ENCODE assay signal across 8 mouse cellular contexts in the genomic region with DNA sequence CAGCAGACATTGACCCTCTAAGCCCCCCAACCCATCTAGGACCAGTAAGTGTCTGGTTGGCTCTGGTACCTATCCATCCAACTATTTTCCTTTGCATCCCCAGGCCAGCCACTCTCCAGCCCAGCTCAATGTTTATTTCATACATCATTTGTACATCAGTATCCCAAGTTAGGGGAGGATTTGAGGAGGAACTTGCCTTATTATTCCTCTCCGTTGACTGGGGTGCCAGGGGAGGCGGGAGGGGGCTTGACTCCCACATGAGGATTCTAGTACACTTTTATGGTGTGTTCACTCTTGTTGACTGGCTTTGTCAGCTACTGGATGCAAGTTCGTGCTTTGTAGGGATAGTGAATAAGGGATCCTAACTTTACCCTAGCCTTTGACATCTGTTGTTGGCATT. TPM values are rescaled to one million over a fixed set of nuclear protein-coding genes. Genes with fewer than 3 reads are reported as not detected.
A peak's percentile ranks its signal among the peaks of the same experiment; 100 is the strongest.
DNase-seq lines count a peak whose midpoint lies in the region; ATAC-seq and TF ChIP-seq lines count a peak whose summit lies in the region.

No protein-coding gene starts in this region.

- H3K36me3 ChIP-seq in heart, embryonic 12.5 days: peaks cover 6% of the 10 kb centered on the region
- peaks cover 6% of the 10 kb centered on the region; the same call in 1 of the 2 replicates for H3K36me3 ChIP-seq in ES-E14 (ENCODE audit: control insufficient read depth, insufficient read depth, low read length, poor library complexity, severe bottlenecking)
- H3K36me3 ChIP-seq in forebrain, embryonic 14.5 days (ENCODE audit: control insufficient read depth, insufficient read depth, low read length): peaks cover 11% of the 10 kb centered on the region; the same call in 1 of the 2 replicates
- H3K36me3 ChIP-seq in liver, embryonic 15.5 days (replicated peaks): peaks cover 8% of the 10 kb centered on the region; the same call in 1 of the 2 replicates

- no peaks in the 10 kb centered on the region for H3K9me3 ChIP-seq in heart, embryonic 12.5 days (replicated peaks)
- no peaks in the 10 kb centered on the region for H3K9me3 ChIP-seq in ES-E14 (ENCODE audit: control insufficient read depth, insufficient read depth, low read depth, low read length)
- H3K9me3 ChIP-seq in forebrain, embryonic 14.5 days (replicated peaks; ENCODE audit: control insufficient read depth, low read length): no peaks in the 10 kb centered on the region
- no peaks in the 10 kb centered on the region for H3K9me3 ChIP-seq in liver, embryonic 15.5 days (replicated peaks)

- H3K4me3 ChIP-seq in heart, embryonic 12.5 days: peak overlapping the region; percentile 83
- H3K4me3 ChIP-seq in ES-E14 (ENCODE audit: insufficient read depth in 1 of 2, low read depth in 1 of 2, low read length in 2 of 2, poor library complexity in 1 of 2, severe bottlenecking in 1 of 2): peak overlapping the region; percentile 86 to 98
- H3K4me3 ChIP-seq in forebrain, embryonic 14.5 days (ENCODE audit: low read depth, low read length): peak overlapping the region; percentile 99
- H3K4me3 ChIP-seq in liver, embryonic 15.5 days (replicated peaks): peak overlapping the region; percentile 92

- no peak for ATAC-seq in heart, embryonic 12.5 days (ENCODE audit: insufficient number of reproducible peaks, low FRiP score)
- ATAC-seq in forebrain, embryonic 14.5 days: no peak
- no peak for ATAC-seq in liver, embryonic 15.5 days (ENCODE audit: insufficient read depth)
- no peak for ATAC-seq in activated CD4-positive, CD25-positive, alpha-beta regulatory T cell, adult 4 months

- peak overlapping the region; percentile 99 for H3K9ac ChIP-seq in heart, embryonic 12.5 days
- H3K9ac ChIP-seq in ES-E14 (ENCODE audit: insufficient read depth, low read depth, low read length, poor library complexity, severe bottlenecking): peak overlapping the region; percentile 95
- peak overlapping the region; percentile 99 for H3K9ac ChIP-seq in forebrain, embryonic 14.5 days (ENCODE audit: low read length)
- H3K9ac ChIP-seq in liver, embryonic 15.5 days: peak overlapping the region; percentile 97; the same call in 1 of the 2 replicates

- in situ Hi-C loops in ES-E14 (cut with MboI; ENCODE audit: low sequenced_read_pairs in 2 of 2, unreplicated experiment in 2 of 2): no loop called here

- intact Hi-C loops in heart, postnatal 36 days (cut with DNase I): loop anchor here (1.0 to 5.0 kb wide), 2 partner anchors 22 to 76 kb away; partner anchors contain the start of genes Epo and Gnb2

- no peak overlapping the region; the same call in 1 of the 2 replicates for H3K27ac ChIP-seq in heart, embryonic 12.5 days (ENCODE audit: poor library complexity, severe bottlenecking)
- no peak overlapping the region for H3K27ac ChIP-seq in ES-E14 (ENCODE audit: insufficient read depth, low read depth, low read length, poor library complexity, severe bottlenecking)
- no peak overlapping the region for H3K27ac ChIP-seq in forebrain, embryonic 14.5 days (ENCODE audit: low read depth, low read length)
- no peak overlapping the region for H3K27ac ChIP-seq in liver, embryonic 15.5 days (replicated peaks)

- peaks cover 38% of the 10 kb centered on the region for H3K4me1 ChIP-seq in heart, embryonic 12.5 days (replicated peaks)
- peaks cover 4 to 13% of the 10 kb centered on the region in 2 experiments; a peak in 3 of 4 replicates for H3K4me1 ChIP-seq in ES-E14 (ENCODE audit: control insufficient read depth in 2 of 2, insufficient read depth in 2 of 2, low read length in 2 of 2, poor library complexity in 1 of 2)
- H3K4me1 ChIP-seq in forebrain, embryonic 14.5 days (ENCODE audit: control insufficient read depth, insufficient read depth, low read length): peaks cover 20% of the 10 kb centered on the region
- H3K4me1 ChIP-seq in liver, embryonic 15.5 days (replicated peaks): peaks cover 57% of the 10 kb centered on the region

- H3K4me2 ChIP-seq in heart, embryonic 12.5 days: peak overlapping the region; percentile 89
- peak overlapping the region; percentile 89 for H3K4me2 ChIP-seq in forebrain, embryonic 14.5 days (ENCODE audit: low read length)
- H3K4me2 ChIP-seq in liver, embryonic 15.5 days: peak overlapping the region; percentile 94

- WGBS in heart, embryonic 12.5 days: 80% methylated on average over 3 of the region's 3 CpGs
- WGBS in forebrain, embryonic 14.5 days: 52% methylated on average over 3 of the region's 3 CpGs
- WGBS in liver, embryonic 15.5 days (ENCODE audit: insufficient replicate concordance): 78% methylated on average over 3 of the region's 3 CpGs

- no peak for DNase-seq in heart, postnatal 36 days
- DNase-seq in ES-E14 (ENCODE audit: low read depth, low spot score): no peak
- DNase-seq in forebrain, embryonic 14.5 days (ENCODE audit: low spot score): no peak
- DNase-seq in left cerebral cortex, adult 18-20 months (ENCODE audit: low spot score in 2 of 2): no peak
- no peak for DNase-seq in adrenal gland, adult 8-10 months

- no peaks in the 10 kb centered on the region for H3K27me3 ChIP-seq in heart, embryonic 12.5 days (replicated peaks)
- no peaks in the 10 kb centered on the region for H3K27me3 ChIP-seq in forebrain, embryonic 14.5 days (replicated peaks; ENCODE audit: control insufficient read depth, insufficient read depth, low read length)
- no peaks in the 10 kb centered on the region; the same call in 1 of the 2 replicates for H3K27me3 ChIP-seq in liver, embryonic 15.5 days

TF ChIP-seq in ES-E14, 5 proteins besides CTCF, POLR2A, EP300 and RAD21:
- TF ChIP-seq MAFK (IDR thresholded peaks at IDR 0.05; ENCODE audit: insufficient read depth, low read depth, low read length) (no peak), ZNF384 (IDR thresholded peaks at IDR 0.05; ENCODE audit: low read depth, low read length) (no peak), CHD2 (IDR thresholded peaks at IDR 0.05; ENCODE audit: low read depth, low read length) (no peak), HCFC1 (IDR thresholded peaks at IDR 0.05; ENCODE audit: borderline replicate concordance, insufficient read depth, low read length) (no peak), ZC3H11A (IDR thresholded peaks at IDR 0.05; ENCODE audit: borderline replicate concordance, low read depth, low read length) (no peak)

RNA-seq across cellular contexts. Expression of gene Gigyf1, which starts 6.6 kb away (rescaled TPM):
- polyA plus RNA-seq in heart, embryonic 12.5 days (2016; fragmentation: Nextera tagmentation; extraction: Ambion mirVana): 9.9 and 10.1 TPM in 2 replicates
- total RNA-seq in heart, postnatal 36 days (2021): 10 to 100 TPM; 29.5 to 35.4 TPM
- total RNA-seq in ES-E14 (2012; rRNA removed): 24.7 and 40.3 TPM in 2 replicates
- polyA plus RNA-seq in forebrain, embryonic 14.5 days (2014; fragmentation: Nextera tagmentation; extraction: Ambion mirVana): 11.5 and 13.0 TPM in 2 replicates
- polyA plus RNA-seq in liver, embryonic 15.5 days (2015; fragmentation: Nextera tagmentation; extraction: Ambion mirVana): 3.2 and 3.8 TPM in 2 replicates
- polyA plus RNA-seq in activated CD4-positive, CD25-positive, alpha-beta regulatory T cell, adult 4 months (2017; shearing (Covaris generic)): 10 to 100 TPM; 18.5 to 22.6 TPM
- total RNA-seq in left cerebral cortex, adult 18-20 months (2021): 10 to 100 TPM; 62.3 to 65.6 TPM
- total RNA-seq in adrenal gland, adult 8-10 months (2022): 10 to 100 TPM; 38.5 to 67.8 (median 56.6) TPM

RNA-seq across cellular contexts. Expression of gene Pop7, which starts 9.4 kb away (rescaled TPM):
- 44.0 and 44.1 TPM in 2 replicates for polyA plus RNA-seq in heart, embryonic 12.5 days (2016; fragmentation: Nextera tagmentation; extraction: Ambion mirVana)
- total RNA-seq in heart, postnatal 36 days (2021): 10 to 100 TPM; 13.1 to 14.1 TPM
- total RNA-seq in ES-E14 (2012; rRNA removed): 35.7 and 41.7 TPM in 2 replicates
- polyA plus RNA-seq in forebrain, embryonic 14.5 days (2014; fragmentation: Nextera tagmentation; extraction: Ambion mirVana): 81.2 and 98.0 TPM in 2 replicates
- 29.4 and 33.4 TPM in 2 replicates for polyA plus RNA-seq in liver, embryonic 15.5 days (2015; fragmentation: Nextera tagmentation; extraction: Ambion mirVana)
- 10 to 100 TPM; 60.7 to 66.2 TPM for polyA plus RNA-seq in activated CD4-positive, CD25-positive, alpha-beta regulatory T cell, adult 4 months (2017; shearing (Covaris generic))
- 10 to 100 TPM; 31.3 to 33.3 TPM for total RNA-seq in left cerebral cortex, adult 18-20 months (2021)
- 10 to 100 TPM; 24.4 to 31.1 (median 27.4) TPM for total RNA-seq in adrenal gland, adult 8-10 months (2022)

RNA-seq across cellular contexts. Expression of gene Epo, which starts 21.3 kb away (rescaled TPM):
- not detected in 2 replicates for polyA plus RNA-seq in heart, embryonic 12.5 days (2016; fragmentation: Nextera tagmentation; extraction: Ambion mirVana)
- not detected for total RNA-seq in heart, postnatal 36 days (2021)
- total RNA-seq in ES-E14 (2012; rRNA removed): 0.36 and 0.48 TPM in 2 replicates
- not detected in 2 replicates for polyA plus RNA-seq in forebrain, embryonic 14.5 days (2014; fragmentation: Nextera tagmentation; extraction: Ambion mirVana)
- 0.68 and 1.0 TPM in 2 replicates for polyA plus RNA-seq in liver, embryonic 15.5 days (2015; fragmentation: Nextera tagmentation; extraction: Ambion mirVana)
- not detected for polyA plus RNA-seq in activated CD4-positive, CD25-positive, alpha-beta regulatory T cell, adult 4 months (2017; shearing (Covaris generic))
- not detected for total RNA-seq in left cerebral cortex, adult 18-20 months (2021)
- total RNA-seq in adrenal gland, adult 8-10 months (2022): not detected

RNA-seq across cellular contexts. Expression of gene Gnb2, which starts 21.6 kb away (rescaled TPM):
- 277 and 287 TPM in 2 replicates for polyA plus RNA-seq in heart, embryonic 12.5 days (2016; fragmentation: Nextera tagmentation; extraction: Ambion mirVana)
- total RNA-seq in heart, postnatal 36 days (2021): 100 to 1,000 TPM; 245 to 248 TPM
- 259 and 297 TPM in 2 replicates for total RNA-seq in ES-E14 (2012; rRNA removed)
- polyA plus RNA-seq in forebrain, embryonic 14.5 days (2014; fragmentation: Nextera tagmentation; extraction: Ambion mirVana): 598 and 644 TPM in 2 replicates
- 150 and 161 TPM in 2 replicates for polyA plus RNA-seq in liver, embryonic 15.5 days (2015; fragmentation: Nextera tagmentation; extraction: Ambion mirVana)
- 10 to 100 TPM; 73.0 to 82.7 TPM for polyA plus RNA-seq in activated CD4-positive, CD25-positive, alpha-beta regulatory T cell, adult 4 months (2017; shearing (Covaris generic))
- total RNA-seq in left cerebral cortex, adult 18-20 months (2021): 100 to 1,000 TPM; 607 to 661 TPM
- total RNA-seq in adrenal gland, adult 8-10 months (2022): 100 to 1,000 TPM; 569 to 665 (median 622) TPM

RNA-seq across cellular contexts. Expression of gene Zan, which starts 34.8 kb away (rescaled TPM):
- polyA plus RNA-seq in heart, embryonic 12.5 days (2016; fragmentation: Nextera tagmentation; extraction: Ambion mirVana): 0.04 TPM in 2 replicates
- total RNA-seq in heart, postnatal 36 days (2021): not detected
- total RNA-seq in ES-E14 (2012; rRNA removed): 0.95 and 2.6 TPM in 2 replicates
- polyA plus RNA-seq in forebrain, embryonic 14.5 days (2014; fragmentation: Nextera tagmentation; extraction: Ambion mirVana): 0.04 and 0.05 TPM in 2 replicates
- 0.07 and 0.25 TPM in 2 replicates for polyA plus RNA-seq in liver, embryonic 15.5 days (2015; fragmentation: Nextera tagmentation; extraction: Ambion mirVana)
- polyA plus RNA-seq in activated CD4-positive, CD25-positive, alpha-beta regulatory T cell, adult 4 months (2017; shearing (Covaris generic)): under 1 TPM; 0.11 to 0.21 TPM
- under 1 TPM; 0.12 to 0.30 TPM for total RNA-seq in left cerebral cortex, adult 18-20 months (2021)
- not detected for total RNA-seq in adrenal gland, adult 8-10 months (2022)
